Mouse (Mus musculus) liver, adult 2 months (tissue): ENCODE results near the gene Fxn.

Source experiments
- CTCF ChIP-seq: fragments of 200-500 bp; IDR thresholded peaks from 2 replicates; pipeline ENCODE4 v1.5.1; 2011; ENCODE audit warnings: low read depth, low read length, control low read depth
- POLR2A ChIP-seq: fragments of 200-500 bp; IDR thresholded peaks from 2 replicates; pipeline ENCODE4 v1.6.1; 2011; ENCODE audit warnings: low read length, control low read depth; ENCODE audit not compliant: insufficient read depth; ENCODE audit errors: extremely low read depth

- no peak for TF ChIP-seq CTCF
- no peak for TF ChIP-seq POLR2A
These were observed 38.4 kb downstream of the Fxn start for GRCm38 (mm10) chr19:24241799-24242546.
